Mouse (Mus musculus) lung, adult 18-20 months (tissue): Measurements from ENCODE around the gene Il20rb.
A peak's percentile ranks its signal among the peaks of the same experiment; 100 is the strongest.

Source experiments
- DNase-seq, 2 experiments: peaks; one replicate each; pipeline ENCODE4 v3.0.0; 2022; ENCODE audit warnings: mixed read lengths in 2 of 2

Il20rb gene

GRCm38 (mm10) chr9:100469681-100470080, 16.9 kb downstream of the Il20rb start:
- no peak for DNase-seq

- no peak for DNase-seq
Measured at GRCm38 (mm10) chr9:100468151-100468550, 18.4 kb downstream of the Il20rb start.

- peak; percentile 80 to 88 for DNase-seq
Measured at GRCm38 (mm10) chr9:100467653-100468052, 18.9 kb downstream of the Il20rb start.

GRCm38 (mm10) chr9:100466743-100467142, 19.8 kb downstream of the Il20rb start:
- peak; percentile 49 to 55 for DNase-seq

GRCm38 (mm10) chr9:100465988-100466387, 20.6 kb downstream of the Il20rb start:
- DNase-seq = no peak

GRCm38 (mm10) chr9:100465380-100465779, 21.2 kb downstream of the Il20rb start:
- no peak for DNase-seq

GRCm38 (mm10) chr9:100463771-100464170, 22.8 kb downstream of the Il20rb start:
- no peak for DNase-seq

- DNase-seq = no peak
Measured at GRCm38 (mm10) chr9:100462098-100462497, 24.5 kb downstream of the Il20rb start.

GRCm38 (mm10) chr9:100461671-100462070, 24.9 kb downstream of the Il20rb start:
- peak; percentile 83 to 88 for DNase-seq

GRCm38 (mm10) chr9:100460203-100460602, 26.4 kb downstream of the Il20rb start:
- DNase-seq = no peak

- no peak for DNase-seq
Measured at GRCm38 (mm10) chr9:100457971-100458681, 28.5 kb downstream of the Il20rb start.

- DNase-seq = no peak
Measured at GRCm38 (mm10) chr9:100454664-100454993, 32.0 kb downstream of the Il20rb start.

GRCm38 (mm10) chr9:100453944-100454663, 32.5 kb downstream of the Il20rb start:
- DNase-seq = peak; percentile 70 to 85

- DNase-seq = peak in 1 of 2 experiments; percentile 46
Measured at GRCm38 (mm10) chr9:100452432-100452831, 34.2 kb downstream of the Il20rb start.

GRCm38 (mm10) chr9:100446059-100446686, 40.4 kb downstream of the Il20rb start:
- DNase-seq = peak; percentile 67 to 71

GRCm38 (mm10) chr9:100440111-100440790, 46.3 kb downstream of the Il20rb start:
- DNase-seq = peak; percentile 65 to 71

- peak; percentile 20 to 29 for DNase-seq
Measured at GRCm38 (mm10) chr9:100439481-100439880, 47.1 kb downstream of the Il20rb start.

- no peak for DNase-seq
Measured at GRCm38 (mm10) chr9:100438994-100439393, 47.6 kb downstream of the Il20rb start.

GRCm38 (mm10) chr9:100436865-100437595, 49.6 kb downstream of the Il20rb start:
- no peak for DNase-seq

- DNase-seq = no peak
Measured at GRCm38 (mm10) chr9:100431355-100431754, 55.2 kb downstream of the Il20rb start.

GRCm38 (mm10) chr9:100430911-100431310, 55.7 kb downstream of the Il20rb start:
- no peak for DNase-seq

- DNase-seq = no peak
Measured at GRCm38 (mm10) chr9:100419644-100420043, 66.9 kb downstream of the Il20rb start.
